Mouse (Mus musculus): ENCODE measurements around the gene Pigk. TPM values are rescaled to one million over a fixed set of nuclear protein-coding genes. Genes with fewer than 3 reads are reported as not detected.

The Pigk gene
- total RNA-seq, 2 experiments from 2014 or later: 44.2 to 48.7 TPM

- no peak for DNase-seq
Observed at GRCm38 (mm10) chr3:152947031-152947640, 233.2 kb downstream of the Pigk start.

- no peak for DNase-seq
Observed at GRCm38 (mm10) chr3:152948556-152948955, 234.7 kb downstream of the Pigk start.

DNA sequence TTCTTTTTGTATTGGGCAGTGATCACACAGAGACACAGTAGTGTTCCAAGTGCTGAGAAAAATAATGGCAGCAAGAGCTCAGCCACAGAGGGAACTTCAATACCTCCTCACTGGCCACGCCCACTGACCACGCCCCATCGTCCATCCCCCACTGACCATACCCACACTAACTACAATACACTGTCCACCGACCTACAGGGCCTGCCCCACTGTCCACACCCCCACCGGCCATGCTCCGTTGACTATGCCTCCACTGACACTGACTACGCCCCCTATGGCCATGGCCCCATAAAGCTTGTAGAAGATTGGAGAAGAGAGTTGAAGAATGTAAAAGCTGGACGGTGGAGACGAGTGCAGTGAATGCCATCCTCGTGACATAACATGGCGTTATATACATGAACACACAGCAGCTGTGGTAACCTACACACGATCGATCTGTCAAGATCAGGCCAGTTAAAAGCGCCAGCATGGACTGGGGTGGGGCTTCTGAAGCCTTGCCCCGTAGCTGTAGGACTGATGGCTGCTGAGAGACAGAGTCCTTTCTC is 235.4 kb downstream of the Pigk start:
- no peak for DNase-seq

DNA sequence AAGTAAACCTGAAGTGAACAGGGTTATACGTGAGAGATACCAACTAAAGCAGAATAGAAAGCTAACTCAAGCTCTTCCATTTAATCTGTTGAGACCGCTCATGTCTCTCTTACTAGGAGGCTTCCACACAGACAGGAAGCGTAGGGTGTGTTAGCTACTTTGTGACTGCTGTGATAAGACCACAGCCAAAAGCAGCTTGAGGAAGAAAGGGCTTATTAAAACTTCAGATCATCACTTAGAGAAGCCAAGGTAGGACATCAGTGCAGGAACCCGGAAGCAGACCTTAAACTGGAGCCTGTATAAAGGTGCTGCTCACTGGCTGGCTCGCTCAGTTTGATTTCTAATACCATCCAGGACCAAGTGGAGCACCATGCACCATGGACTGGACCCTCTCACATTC is 236.4 kb downstream of the Pigk start:
- DNase-seq: no peak

DNA sequence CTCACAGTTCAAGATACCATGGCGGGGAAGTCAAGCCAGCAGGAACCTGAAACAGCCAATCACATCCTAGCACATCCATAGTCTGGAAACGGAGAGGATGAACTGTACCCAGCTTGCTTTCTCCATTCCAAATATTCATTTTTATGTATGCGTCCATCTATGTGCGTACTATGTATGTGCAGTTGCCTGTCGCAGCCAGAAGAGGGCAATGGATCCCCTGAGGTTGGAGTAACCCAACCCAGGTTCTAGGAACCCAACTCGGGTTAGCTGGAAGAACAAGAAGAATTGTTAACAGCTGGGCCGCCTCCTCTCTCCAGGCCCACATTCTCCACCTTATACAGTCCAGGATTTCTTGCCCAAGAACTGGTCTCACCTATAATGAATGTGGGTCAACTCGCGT is 237.0 kb downstream of the Pigk start:
- no peak for DNase-seq

DNA sequence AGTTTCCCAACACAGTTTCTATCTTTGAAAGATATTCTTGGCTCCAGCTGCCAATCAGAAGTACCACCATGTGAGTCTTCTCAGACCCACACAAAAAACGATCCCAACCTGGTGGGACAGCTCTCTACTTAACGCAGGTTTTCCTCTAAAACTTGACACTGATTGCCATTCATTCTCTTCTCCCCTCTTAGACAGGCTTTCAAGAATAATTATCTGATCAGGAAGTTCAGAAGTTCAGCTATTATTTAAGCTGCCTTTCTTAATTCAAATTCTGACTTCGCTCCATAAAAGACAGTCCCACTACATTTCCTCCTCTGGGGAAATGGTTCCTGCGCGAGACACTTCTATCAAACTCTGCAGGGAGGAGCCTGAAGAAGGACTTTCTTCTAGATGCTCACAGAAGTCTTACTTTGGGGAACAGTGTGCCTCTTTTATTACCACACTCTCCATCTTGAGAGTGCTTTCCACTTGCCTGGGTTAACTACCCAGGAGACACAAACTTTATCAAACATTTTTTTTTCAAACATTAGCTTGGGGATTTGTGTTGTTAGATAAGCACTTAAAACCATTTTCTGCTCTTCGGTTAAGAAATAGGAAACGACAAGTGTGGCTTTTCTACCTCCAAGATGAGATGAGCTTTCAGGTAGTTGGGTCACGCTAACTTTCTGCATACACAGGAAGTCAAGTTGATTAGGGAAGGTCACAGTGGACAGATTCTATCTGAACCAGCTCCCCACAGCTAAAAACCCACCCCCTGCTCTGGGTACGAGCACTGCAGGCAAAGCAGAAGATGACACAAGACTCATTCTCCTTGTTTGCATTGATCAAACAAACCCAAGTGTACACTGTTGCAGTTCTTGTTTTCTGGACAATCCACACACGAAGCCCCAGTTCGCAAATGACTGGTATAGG is 238.0 kb downstream of the Pigk start:
- DNase-seq: no peak

GRCm38 (mm10) chr3:152956038-152956437 is 242.1 kb downstream of the Pigk start:
- DNase-seq: no peak

DNA sequence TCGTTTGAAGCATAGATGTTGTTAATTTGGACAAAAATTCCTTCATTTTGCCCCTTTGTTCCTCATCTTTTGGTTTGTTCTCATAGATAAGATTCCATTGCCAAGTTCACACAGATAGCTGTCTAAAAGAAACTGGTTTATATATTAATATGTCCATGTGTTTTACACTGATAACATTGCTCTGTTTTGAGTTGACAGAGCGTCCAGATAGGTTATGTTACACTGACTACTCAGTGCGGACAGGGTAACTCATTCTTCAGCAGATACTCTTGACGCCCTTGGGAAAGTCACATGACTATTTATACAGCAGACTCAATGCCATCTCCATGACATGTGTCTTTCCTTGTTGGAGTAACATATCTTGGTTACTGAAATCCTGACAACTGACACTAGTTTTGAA is 242.9 kb downstream of the Pigk start:
- no peak for DNase-seq

DNA sequence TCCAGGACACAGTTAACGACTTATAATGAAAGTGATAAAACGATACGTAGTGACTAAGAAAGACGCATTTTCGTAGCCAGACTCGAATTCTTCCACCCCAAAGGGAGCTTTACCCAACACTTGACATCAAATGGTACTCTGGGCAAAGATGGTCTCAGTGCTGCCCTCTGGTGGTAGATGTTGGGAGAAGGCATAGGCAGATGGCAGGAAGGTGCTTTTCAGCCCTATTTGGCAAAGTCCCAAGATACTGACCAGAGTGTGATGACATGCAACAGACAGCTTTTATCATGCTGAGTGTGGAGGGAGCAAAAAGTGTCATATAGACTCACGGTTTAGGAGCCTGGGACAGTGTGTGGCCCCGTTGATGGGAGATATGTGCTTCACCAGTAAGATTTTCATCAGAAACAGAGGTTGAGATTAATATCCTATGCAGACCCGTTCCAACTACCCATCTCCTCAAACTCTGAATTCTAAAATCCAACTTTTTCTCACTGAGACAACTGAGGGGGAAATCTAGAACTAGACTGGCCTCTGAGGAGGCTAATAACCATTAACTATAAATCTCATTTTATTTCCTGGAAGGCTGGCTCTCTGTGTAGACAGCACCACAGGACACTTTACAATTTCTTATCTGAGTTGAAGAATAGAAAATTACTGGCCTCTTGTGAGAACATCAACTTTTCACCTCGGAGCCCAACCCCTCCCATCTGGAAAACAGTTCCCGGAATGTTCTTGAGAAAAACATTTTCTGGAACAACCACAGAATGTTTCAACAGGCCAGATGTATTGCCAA is 244.7 kb downstream of the Pigk start:
- DNase-seq: peak in 1 of 2 experiments; percentile 57

- no peak for DNase-seq
Observed at GRCm38 (mm10) chr3:152961855-152962376, 248.0 kb downstream of the Pigk start.

- no peak for DNase-seq
Observed at GRCm38 (mm10) chr3:152969774-152970347, 256.0 kb downstream of the Pigk start.

DNA sequence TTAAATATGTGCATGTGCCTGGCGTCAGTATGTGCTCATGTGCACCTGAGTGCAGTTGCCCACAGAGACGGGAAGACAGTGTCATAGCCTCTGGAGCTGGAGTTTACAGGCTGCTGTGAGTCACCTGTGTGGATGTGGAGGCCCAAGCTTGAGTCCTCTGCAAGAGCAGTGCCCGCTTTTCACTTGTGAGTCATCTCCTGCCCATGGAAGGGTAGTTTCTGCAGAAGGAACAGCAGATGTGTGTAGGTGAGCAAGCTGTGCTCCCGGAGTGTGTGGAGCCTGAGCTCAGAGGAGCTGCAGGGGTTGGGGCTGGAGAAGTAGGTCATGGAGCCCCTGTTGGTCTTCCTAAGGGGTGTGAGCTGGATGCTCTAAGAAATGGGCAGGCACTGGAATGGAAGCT is 257.5 kb downstream of the Pigk start:
- DNase-seq: no peak

DNA sequence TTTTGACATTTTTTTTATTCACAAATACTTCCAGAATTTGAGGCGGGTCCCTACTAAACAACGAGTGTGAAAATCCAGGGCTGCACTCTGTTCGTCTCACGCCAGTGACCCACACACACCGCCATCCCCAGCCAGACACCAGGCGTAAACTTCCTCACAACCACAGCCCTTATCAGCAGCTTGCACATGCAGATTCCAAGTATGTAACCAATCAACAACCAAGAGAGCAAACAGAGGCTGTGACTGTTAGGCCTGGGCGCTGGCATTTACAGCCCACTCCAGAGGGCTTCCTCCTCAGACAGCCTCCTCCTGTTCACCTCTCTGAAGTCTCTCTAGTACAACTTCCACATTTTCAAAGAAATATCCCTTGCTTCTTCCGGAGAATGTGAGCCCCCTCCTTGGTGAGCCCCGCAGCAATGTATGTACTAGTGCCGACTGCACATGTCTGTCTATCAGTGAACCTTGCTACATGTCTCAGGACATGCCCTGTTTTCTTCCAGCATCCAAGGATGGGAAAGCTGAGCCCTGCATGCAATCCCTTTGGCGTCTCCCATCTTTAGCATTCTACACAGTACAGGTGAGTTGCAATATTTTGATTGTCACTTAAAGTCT is 265.7 kb downstream of the Pigk start:
- DNase-seq: no peak

DNA sequence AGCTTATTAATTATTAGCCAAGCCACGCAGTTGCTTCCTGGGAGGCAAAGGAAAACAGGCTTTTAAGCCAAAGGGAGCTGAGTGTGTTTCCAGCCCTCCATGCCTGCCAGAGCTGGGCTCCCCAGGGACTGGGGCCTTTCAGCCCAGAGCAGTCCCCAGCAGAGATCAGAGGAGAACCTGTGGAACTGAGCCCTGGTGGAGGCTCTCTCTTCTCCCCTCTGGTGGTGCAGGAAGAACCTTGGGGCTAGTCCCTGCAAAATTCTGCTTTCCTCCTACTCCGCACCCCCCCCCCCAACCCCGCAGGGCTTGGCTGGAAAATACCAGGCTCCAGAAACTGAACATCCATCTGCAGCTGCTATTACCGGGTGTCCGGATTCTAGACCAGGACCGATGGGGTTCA is 266.5 kb downstream of the Pigk start:
- peak in 1 of 2 experiments; percentile 52 for DNase-seq

DNA sequence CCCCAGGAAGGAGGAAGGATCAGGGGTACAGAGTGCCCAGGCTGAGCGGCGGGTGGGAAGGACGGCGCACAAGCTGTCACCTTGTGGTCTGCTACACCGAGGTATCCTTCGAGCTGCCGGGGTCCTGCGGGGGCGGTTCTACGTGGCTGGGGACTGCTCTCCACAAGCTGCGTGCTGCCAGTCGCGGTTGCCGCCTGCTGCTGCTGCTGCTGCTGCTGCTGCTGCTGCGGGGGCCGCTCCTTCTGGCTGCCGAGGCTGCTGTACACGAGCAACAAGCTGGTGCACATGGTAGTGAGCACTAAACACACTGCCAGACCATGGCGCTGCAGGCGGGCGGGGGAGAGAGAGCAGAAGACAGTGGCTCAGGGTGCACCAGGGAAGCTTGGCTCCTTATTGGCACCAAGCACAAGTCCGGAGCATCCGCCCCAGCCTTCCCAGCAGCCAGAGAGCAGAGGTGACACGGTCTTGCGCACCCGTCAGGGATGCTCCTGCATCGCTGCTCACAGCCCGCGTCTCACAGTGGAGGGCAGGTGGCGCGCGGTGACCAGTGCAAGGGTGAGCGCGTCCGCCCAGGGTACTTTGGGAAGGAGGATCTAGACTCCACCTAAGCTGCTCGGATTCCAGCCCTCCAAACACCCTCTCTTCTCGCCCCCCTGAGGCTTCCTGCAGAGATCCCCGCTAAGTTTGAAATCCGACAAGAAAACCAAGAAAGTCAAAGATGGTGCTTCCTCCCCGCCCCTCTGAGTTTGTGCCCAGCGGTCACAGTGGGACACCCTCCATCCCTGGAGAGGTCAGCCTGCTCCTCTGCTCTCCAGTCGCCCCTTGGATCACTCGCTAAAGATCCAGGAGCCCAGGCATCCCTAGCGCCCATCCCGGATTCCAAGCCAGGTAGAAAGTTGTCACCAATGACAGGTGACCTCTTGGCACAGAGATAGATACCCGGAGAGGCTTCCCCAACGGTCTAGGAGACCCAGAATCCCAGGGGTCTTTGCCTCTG is 267.4 kb downstream of the Pigk start:
- peak; percentile 55 to 69 for DNase-seq

DNA sequence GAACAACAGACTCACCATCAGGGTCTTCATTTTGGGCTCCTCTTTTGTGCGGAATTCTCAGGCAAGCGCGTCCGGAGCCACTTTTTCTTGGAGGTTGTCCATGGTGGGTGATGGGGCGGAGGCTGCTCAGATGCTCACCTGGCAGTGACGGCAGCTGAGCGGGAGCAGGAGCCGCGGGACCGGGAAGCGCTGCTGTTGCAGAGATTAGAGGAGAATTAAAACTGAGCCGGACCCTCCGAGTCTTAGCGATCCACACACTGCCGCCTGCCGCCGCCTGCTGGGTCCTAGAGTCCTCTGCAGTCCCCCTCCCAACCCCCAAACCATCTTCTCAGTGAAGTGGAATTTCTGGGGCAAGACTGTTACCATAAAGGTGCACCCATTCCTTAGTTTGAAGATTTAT is 268.1 kb downstream of the Pigk start, which contains the start of gene St6galnac5:
TSS of gene St6galnac5 (minus strand) at position 259 of the 400 bp plus-strand sequence.
- DNase-seq: peak; percentile 68 to 73

- no peak for DNase-seq
Observed at GRCm38 (mm10) chr3:152990787-152991186, 276.9 kb downstream of the Pigk start.

- peak; percentile 38 to 68 for DNase-seq
Observed at GRCm38 (mm10) chr3:152993608-152994007, 279.7 kb downstream of the Pigk start.

DNA sequence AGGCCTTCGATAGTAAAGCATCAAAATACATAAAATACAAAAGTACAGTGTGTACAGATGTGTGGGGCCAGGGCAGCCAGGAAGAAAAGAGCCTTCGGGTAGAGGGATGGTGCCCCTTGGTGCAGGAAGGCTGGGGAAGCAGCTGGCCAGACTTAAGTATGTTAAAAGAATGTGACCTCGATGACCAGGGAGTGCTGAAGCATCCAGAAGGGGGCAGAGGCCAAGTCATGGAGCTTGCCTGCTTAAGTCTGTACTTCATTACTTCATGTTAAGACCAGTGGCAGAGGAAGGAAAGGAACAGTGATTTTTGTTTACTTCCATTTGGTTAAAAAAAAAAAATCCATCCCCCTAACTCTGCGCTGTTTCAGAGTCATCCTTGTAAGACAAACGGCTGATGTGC is 284.2 kb downstream of the Pigk start:
- no peak for DNase-seq

- no peak for DNase-seq
Observed at GRCm38 (mm10) chr3:152998901-152999300, 285.0 kb downstream of the Pigk start.
